Mouse (Mus musculus) heart, embryonic 15.5 days (tissue): ENCODE measurements around the gene Plxna4. TPM values are rescaled to one million over a fixed set of nuclear protein-coding genes. Genes with fewer than 3 reads are reported as not detected.

Experiments
- ATAC-seq: fragments of 200-750 bp; cut with Nextera tagmentation; replicated peaks from 2 replicates; pipeline ENCODE4 v1.8.0; 2017; ENCODE audit warnings: low read depth, moderate TSS enrichment; ENCODE audit not compliant: insufficient number of reproducible peaks, insufficient read depth, low FRiP score
- H3K27ac ChIP-seq: fragments of 300-500 bp; sonication (generic); 2 replicates; pipeline ENCODE4 v1.5.1; 2015; ENCODE audit warnings: mild to moderate bottlenecking, inconsistent platforms
- H3K27me3 ChIP-seq: fragments of 300-500 bp; sonication (generic); 2 replicates; pipeline ENCODE4 v1.6.1; 2015; ENCODE audit warnings: inconsistent platforms
- H3K36me3 ChIP-seq: fragments of 300-500 bp; sonication (generic); 2 replicates; pipeline ENCODE4 v1.6.1; 2015; ENCODE audit warnings: mild to moderate bottlenecking, inconsistent platforms
- H3K4me1 ChIP-seq: fragments of 300-500 bp; sonication (generic); replicated peaks from 2 replicates; pipeline ENCODE4 v1.6.1; 2015; ENCODE audit warnings: inconsistent platforms
- H3K4me2 ChIP-seq: fragments of 300-500 bp; sonication (generic); 2 replicates; pipeline ENCODE4 v1.6.1; 2015; ENCODE audit warnings: inconsistent platforms, mild to moderate bottlenecking, moderate library complexity
- H3K4me3 ChIP-seq: fragments of 300-500 bp; sonication (generic); 2 replicates; pipeline ENCODE4 v1.5.1; 2015; ENCODE audit warnings: mild to moderate bottlenecking, inconsistent platforms
- H3K9ac ChIP-seq: fragments of 300-500 bp; sonication (generic); 2 replicates; pipeline ENCODE4 v1.6.1; 2015; ENCODE audit warnings: mild to moderate bottlenecking, inconsistent platforms
- H3K9me3 ChIP-seq: fragments of 300-500 bp; sonication (generic); replicated peaks from 2 replicates; pipeline ENCODE4 v1.6.1; 2016; ENCODE audit warnings: inconsistent platforms
- WGBS: fragments of 180-500 bp; shearing (Covaris S2); methylation state at CpG from one replicate; pipeline ENCODE4 v1.1.7; 2015; ENCODE audit warnings: mixed read lengths; 5-methylcytosine and 5-hydroxymethylcytosine counted together
- polyA plus RNA-seq: library from polyadenylated mRNA; unstranded; fragments of >200 nt; fragmentation: Nextera tagmentation; extraction: Ambion mirVana; gene quantifications from 2 replicates; pipeline ENCODE4 v1.2.1, GENCODE M21; 2015

Plxna4 gene
- polyA plus RNA-seq, 1 experiment from 2014 or later, result 4.5 TPM

- Histone ChIP-seq H3K4me1 (peaks cover 23% of the 10 kb centered on the region), H3K4me2 (no peak overlapping the region), H3K27ac (no peak overlapping the region), H3K9me3 (no peaks in the 10 kb centered on the region), H3K9ac (no peak overlapping the region), H3K4me3 (no peak overlapping the region), H3K27me3 (no peaks in the 10 kb centered on the region), H3K36me3 (no peaks in the 10 kb centered on the region)
- 87% methylated on average over 20 of the region's 20 CpGs for WGBS
- ATAC-seq, result no peak
These were observed 181.5 kb downstream of the Plxna4 start for GRCm38 (mm10) chr6:32406316-32407095.

DNA sequence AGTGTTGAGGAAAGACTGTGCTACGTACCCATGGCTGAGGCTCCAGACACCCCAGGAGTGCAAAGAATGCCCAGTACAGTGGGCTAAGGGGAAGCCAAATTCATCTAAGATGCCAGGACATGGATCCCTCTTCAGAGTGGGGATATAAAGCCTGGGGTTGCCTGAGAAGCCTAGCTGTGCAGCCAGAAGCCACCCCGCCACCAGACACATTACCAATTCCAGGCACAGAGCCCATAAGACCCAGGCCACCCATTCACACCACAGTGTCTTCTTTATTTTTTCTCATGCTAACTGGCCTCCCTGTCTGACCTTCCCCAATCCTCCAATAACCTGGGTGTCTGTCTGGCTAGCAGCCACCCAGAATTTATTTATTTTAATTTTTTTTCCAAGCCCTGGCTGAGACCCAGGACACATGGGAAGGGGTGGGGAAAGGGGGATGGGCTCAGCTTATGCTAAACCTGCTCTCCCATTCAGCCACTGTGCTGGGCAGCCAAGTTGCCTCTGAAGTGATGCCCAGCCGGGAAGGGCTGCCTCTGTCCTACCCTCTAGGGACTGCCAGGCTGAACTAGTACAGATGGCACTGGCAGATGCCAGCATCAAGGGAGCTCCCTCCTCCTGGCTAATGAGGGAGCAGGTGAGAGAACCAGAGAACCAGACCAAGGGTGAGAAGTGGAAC is 185.3 kb downstream of the Plxna4 start:
- H3K27ac ChIP-seq, result no peak overlapping the region
- no peak for ATAC-seq
- H3K36me3 ChIP-seq, result no peaks in the 10 kb centered on the region

GRCm38 (mm10) chr6:32398261-32398660 is 189.7 kb downstream of the Plxna4 start:
- no peaks in the 10 kb centered on the region for H3K9me3 ChIP-seq
- no peak overlapping the region for H3K9ac ChIP-seq
- no peak overlapping the region for H3K27ac ChIP-seq
- ATAC-seq, result no peak
- H3K27me3 ChIP-seq, result no peaks in the 10 kb centered on the region
- 64% methylated on average over 3 of the region's 3 CpGs for WGBS
- no peak overlapping the region for H3K4me3 ChIP-seq
- H3K36me3 ChIP-seq, result no peaks in the 10 kb centered on the region
- peaks cover 30% of the 10 kb centered on the region for H3K4me1 ChIP-seq
- no peak overlapping the region for H3K4me2 ChIP-seq

More for the DNA sequence above, 185.3 kb downstream of the Plxna4 start:
- H3K27me3 ChIP-seq, result no peaks in the 10 kb centered on the region
- no peaks in the 10 kb centered on the region for H3K9me3 ChIP-seq
- peaks cover 15% of the 10 kb centered on the region for H3K4me1 ChIP-seq
- 82% methylated on average over 3 of the region's 3 CpGs for WGBS
- H3K4me3 ChIP-seq, result no peak overlapping the region
- H3K4me2 ChIP-seq, result no peak overlapping the region
- no peak overlapping the region for H3K9ac ChIP-seq

DNA sequence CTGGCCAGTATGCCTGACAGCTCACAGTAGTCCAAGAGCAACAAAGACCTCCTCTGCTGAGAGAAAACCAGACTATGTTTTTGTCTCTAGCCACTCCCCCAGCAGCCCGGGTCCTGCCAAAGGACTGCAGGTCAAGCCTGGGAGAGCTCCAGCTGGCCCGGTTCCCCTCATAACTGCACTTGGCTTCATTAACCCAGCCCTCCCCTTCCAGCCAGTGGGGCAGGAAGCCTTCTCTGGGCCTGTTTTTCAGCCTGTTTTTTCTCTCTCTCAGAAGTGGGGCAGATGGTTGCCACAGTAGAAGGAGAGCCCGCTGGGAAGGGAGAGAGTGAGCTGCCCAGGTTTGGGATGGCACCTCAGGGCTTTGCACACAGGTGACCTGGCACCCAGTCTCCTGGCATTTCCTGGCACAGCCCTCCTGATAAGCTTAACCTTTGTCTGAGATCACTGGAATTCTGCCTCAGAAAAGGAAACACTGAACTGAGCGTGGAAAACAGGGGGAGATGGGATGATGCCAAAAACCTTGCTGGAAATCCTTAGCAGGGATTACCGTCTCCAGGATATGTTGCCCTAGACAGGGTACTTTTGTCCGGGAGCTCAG is 190.8 kb downstream of the Plxna4 start:
- no peaks in the 10 kb centered on the region for H3K36me3 ChIP-seq
- no peak overlapping the region for H3K9ac ChIP-seq
- H3K4me3 ChIP-seq, result no peak overlapping the region
- peak overlapping the region; percentile 89 for H3K27ac ChIP-seq
- H3K4me1 ChIP-seq, result peaks cover 29% of the 10 kb centered on the region
- ATAC-seq, result peak; percentile 89
- H3K9me3 ChIP-seq, result no peaks in the 10 kb centered on the region
- no peaks in the 10 kb centered on the region for H3K27me3 ChIP-seq
- H3K4me2 ChIP-seq, result peak overlapping the region; percentile 19
- 28% methylated on average over 6 of the region's 6 CpGs for WGBS

GRCm38 (mm10) chr6:32395415-32395814 is 192.6 kb downstream of the Plxna4 start:
- H3K9ac ChIP-seq, result no peak overlapping the region

GRCm38 (mm10) chr6:32392262-32392661 is 195.7 kb downstream of the Plxna4 start:
- Histone ChIP-seq H3K27ac (no peak overlapping the region), H3K36me3 (no peaks in the 10 kb centered on the region), H3K4me3 (no peak overlapping the region), H3K9me3 (no peaks in the 10 kb centered on the region), H3K4me1 (peaks cover 35% of the 10 kb centered on the region), H3K27me3 (no peaks in the 10 kb centered on the region), H3K9ac (no peak overlapping the region), H3K4me2 (no peak overlapping the region)
- ATAC-seq, result no peak
- WGBS, result 75% methylated on average over 2 of the region's 2 CpGs

More at GRCm38 (mm10) chr6:32395415-32395814, 192.6 kb downstream of the Plxna4 start:
- ATAC-seq, result no peak
- WGBS, result 91% methylated on average over 9 of the region's 9 CpGs
- Histone ChIP-seq H3K36me3 (no peaks in the 10 kb centered on the region), H3K27ac (no peak overlapping the region), H3K4me3 (no peak overlapping the region), H3K4me1 (peaks cover 32% of the 10 kb centered on the region), H3K9me3 (no peaks in the 10 kb centered on the region), H3K27me3 (no peaks in the 10 kb centered on the region), H3K4me2 (no peak overlapping the region)

GRCm38 (mm10) chr6:32388276-32388675 is 199.7 kb downstream of the Plxna4 start:
- 19% methylated on average over 1 of the region's 1 CpGs for WGBS
- ATAC-seq, result peak; percentile 39; the same call in 1 of the 2 replicates
- no peaks in the 10 kb centered on the region for H3K9me3 ChIP-seq

DNA sequence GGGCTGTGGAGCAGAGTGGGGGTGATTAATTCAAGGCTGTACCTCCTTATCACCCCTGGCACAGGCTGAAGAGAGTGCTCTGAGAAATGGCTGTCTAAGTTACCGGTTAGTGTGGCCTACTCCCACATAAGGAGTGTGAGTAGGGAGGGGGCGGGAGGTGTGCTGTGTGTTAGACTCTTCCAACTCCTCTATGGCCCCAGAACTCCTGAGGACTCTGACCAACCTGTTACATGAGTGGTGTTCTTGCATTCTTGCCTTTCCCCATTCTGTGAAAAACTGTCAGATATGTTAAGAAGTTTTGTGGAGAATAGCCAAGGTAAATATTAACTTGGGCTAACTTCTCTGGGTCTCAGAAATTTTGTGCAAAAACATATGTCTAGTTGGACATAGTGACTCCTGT is 201.1 kb downstream of the Plxna4 start:
- Histone ChIP-seq H3K27me3 (no peaks in the 10 kb centered on the region), H3K4me1 (peaks cover 35% of the 10 kb centered on the region), H3K9ac (no peak overlapping the region), H3K9me3 (no peaks in the 10 kb centered on the region), H3K36me3 (no peaks in the 10 kb centered on the region), H3K4me3 (no peak overlapping the region), H3K27ac (no peak overlapping the region), H3K4me2 (no peak overlapping the region)
- ATAC-seq, result no peak
- WGBS, result 52% methylated on average over 2 of the region's 2 CpGs

More at GRCm38 (mm10) chr6:32388276-32388675, 199.7 kb downstream of the Plxna4 start:
- H3K4me2 ChIP-seq, result no peak overlapping the region
- peak overlapping the region; percentile 58 for H3K27ac ChIP-seq
- H3K9ac ChIP-seq, result no peak overlapping the region
- peaks cover 34% of the 10 kb centered on the region for H3K4me1 ChIP-seq
- H3K4me3 ChIP-seq, result no peak overlapping the region
- H3K27me3 ChIP-seq, result no peaks in the 10 kb centered on the region
- H3K36me3 ChIP-seq, result no peaks in the 10 kb centered on the region

GRCm38 (mm10) chr6:32384937-32385336 is 203.1 kb downstream of the Plxna4 start:
- Histone ChIP-seq H3K4me1 (peaks cover 36% of the 10 kb centered on the region), H3K36me3 (no peaks in the 10 kb centered on the region), H3K27ac (no peak overlapping the region), H3K4me2 (no peak overlapping the region), H3K27me3 (no peaks in the 10 kb centered on the region), H3K9me3 (no peaks in the 10 kb centered on the region), H3K9ac (no peak overlapping the region), H3K4me3 (no peak overlapping the region)
- no peak for ATAC-seq
- 76% methylated on average over 8 of the region's 8 CpGs for WGBS

DNA sequence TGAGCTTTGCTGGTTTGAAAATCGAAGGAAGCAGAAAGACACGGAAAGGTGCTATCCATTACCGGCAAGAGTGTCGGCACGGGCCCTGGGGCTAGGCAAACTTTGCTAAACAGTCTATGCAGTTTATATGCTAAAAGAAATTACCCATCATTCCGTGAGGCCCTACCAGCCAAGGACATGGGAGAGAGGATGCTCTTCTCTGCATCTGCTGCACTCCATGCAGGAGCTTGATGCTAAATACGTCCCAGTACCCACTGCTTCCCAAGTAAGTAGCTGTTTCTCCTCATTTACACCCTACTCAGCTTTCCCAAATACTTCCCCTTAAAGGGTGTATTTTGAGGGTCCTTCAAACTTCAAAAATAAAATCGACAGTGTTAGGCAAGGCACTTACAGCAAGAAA is 203.6 kb downstream of the Plxna4 start:
- Histone ChIP-seq H3K4me1 (peaks cover 36% of the 10 kb centered on the region), H3K4me3 (no peak overlapping the region), H3K36me3 (no peaks in the 10 kb centered on the region), H3K27me3 (no peaks in the 10 kb centered on the region), H3K9ac (no peak overlapping the region), H3K9me3 (no peaks in the 10 kb centered on the region), H3K4me2 (no peak overlapping the region), H3K27ac (no peak overlapping the region)
- ATAC-seq, result no peak
- 83% methylated on average over 8 of the region's 8 CpGs for WGBS

- Histone ChIP-seq H3K27ac (no peak overlapping the region), H3K9me3 (no peaks in the 10 kb centered on the region), H3K36me3 (no peaks in the 10 kb centered on the region), H3K4me1 (peaks cover 28% of the 10 kb centered on the region), H3K4me2 (no peak overlapping the region), H3K4me3 (no peak overlapping the region), H3K9ac (no peak overlapping the region), H3K27me3 (no peaks in the 10 kb centered on the region)
- ATAC-seq, result no peak
- 47% methylated on average over 10 of the region's 10 CpGs for WGBS
These were observed 206.5 kb downstream of the Plxna4 start for GRCm38 (mm10) chr6:32381516-32381915.
